Mouse (Mus musculus) frontal cortex, adult 2 months (tissue): ENCODE measurements around the gene Ly6f. TPM values are rescaled to one million over a fixed set of nuclear protein-coding genes. Genes with fewer than 3 reads are reported as not detected.
"Not testable (repeated sequence)": the region's sequence is repeated elsewhere in the genome, so short reads cannot be mapped to it uniquely, and the experiment has no call there.

Source experiments
- DNase-seq, 2 experiments: peaks; one replicate each; pipeline ENCODE4 v3.0.0; 2022; ENCODE audit warnings: low spot score in 1 of 2; ENCODE audit errors: extremely low spot score in 1 of 2
- polyA plus RNA-seq: library from polyadenylated mRNA; depleted of rRNA; stranded (reverse); fragments of >200 nt; gene quantifications from 2 replicates; pipeline ENCODE4 v1.2.3, GENCODE M21; 2012; rRNA removed

Gene Ly6f
- not detected in 2 replicates for polyA plus RNA-seq

DNA sequence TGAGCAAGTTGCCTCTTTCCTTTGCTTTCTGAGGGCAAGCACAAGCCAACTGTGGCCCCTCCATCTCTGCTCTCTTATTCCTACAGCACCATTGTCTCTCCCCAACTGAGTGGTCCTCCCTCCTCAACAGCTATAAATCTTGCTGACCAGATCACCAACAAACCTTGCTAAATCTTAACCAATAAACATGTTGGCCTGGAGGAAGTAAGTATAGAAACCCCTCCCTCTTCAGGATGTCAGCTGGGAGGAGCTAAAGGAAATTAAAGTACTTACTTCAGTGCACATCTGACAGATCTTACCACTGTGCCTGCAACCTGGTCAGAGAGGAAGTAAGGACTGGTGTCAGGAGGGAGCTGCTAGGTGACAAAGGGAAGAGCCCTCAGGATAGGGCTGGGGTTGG is at the start of gene Ly6f:
TSS of gene Ly6f (plus strand) at position 301 of the 400 bp plus-strand sequence.
- no peak for DNase-seq

DNA sequence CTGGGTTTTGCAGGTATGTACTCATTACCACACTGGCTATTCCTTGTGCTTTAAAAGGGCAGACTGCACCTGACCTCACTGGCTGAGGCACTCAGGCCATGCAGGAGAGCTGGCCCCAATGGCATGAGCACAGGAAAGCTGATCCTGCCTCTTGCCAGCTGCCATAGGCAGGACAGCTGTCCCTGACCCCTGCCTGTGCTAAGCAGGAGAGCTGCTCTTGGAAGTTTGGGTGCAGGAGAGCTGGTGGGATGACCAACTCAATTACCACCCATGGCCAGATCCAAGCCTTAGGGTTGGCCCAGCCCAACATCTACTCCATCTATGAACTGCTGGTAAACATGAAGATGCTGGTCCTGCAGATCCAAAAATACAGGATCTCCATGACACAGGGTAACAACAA is 46.3 kb upstream of the Ly6f start:
- no peak for DNase-seq

DNA sequence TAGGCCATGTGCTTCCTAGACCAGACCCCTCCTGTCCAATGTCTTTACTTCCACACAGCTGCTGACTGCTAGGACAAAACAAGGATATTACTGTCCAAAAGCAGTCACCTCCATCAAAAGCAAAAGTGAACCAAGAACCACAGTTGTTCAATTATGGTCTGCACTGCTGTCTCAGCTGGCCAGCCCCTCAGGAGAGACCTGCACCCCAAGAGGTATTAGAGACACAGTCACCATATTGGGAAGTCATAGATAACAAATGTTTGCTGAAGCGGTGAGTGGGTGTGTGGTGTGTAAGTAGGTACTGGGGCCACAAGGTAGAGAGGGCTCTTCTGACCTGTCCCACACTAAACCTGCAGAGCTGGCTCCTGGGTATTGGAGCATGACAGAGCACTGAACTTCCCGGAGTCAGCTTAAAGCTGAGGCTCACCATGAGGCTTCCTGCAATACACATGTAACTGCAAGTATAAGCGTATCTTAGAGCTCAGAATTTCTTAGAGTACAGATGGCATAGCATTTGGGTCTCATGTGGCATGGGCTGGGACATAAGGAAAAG is 30.4 kb upstream of the Ly6f start:
- no peak for DNase-seq

DNA sequence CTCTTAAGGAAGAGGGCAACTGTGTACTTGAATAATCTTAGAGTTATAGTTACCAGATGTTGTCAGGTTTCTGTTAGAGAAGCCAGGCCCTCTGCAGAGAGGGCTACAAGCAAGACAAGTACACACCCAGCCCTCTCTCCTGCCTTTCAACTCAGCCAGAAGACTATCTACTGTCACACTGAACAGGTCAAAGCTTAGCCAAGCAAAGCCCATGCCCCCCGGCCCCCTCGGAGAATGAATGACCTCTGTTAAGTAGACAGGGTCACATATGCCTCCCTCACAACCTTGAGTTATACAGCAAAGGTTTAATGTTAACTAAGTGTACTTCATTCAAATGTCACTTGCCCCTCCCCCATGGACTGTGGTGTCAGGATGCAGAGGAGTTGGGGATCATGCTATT is 27.7 kb upstream of the Ly6f start:
- no peak for DNase-seq

DNA sequence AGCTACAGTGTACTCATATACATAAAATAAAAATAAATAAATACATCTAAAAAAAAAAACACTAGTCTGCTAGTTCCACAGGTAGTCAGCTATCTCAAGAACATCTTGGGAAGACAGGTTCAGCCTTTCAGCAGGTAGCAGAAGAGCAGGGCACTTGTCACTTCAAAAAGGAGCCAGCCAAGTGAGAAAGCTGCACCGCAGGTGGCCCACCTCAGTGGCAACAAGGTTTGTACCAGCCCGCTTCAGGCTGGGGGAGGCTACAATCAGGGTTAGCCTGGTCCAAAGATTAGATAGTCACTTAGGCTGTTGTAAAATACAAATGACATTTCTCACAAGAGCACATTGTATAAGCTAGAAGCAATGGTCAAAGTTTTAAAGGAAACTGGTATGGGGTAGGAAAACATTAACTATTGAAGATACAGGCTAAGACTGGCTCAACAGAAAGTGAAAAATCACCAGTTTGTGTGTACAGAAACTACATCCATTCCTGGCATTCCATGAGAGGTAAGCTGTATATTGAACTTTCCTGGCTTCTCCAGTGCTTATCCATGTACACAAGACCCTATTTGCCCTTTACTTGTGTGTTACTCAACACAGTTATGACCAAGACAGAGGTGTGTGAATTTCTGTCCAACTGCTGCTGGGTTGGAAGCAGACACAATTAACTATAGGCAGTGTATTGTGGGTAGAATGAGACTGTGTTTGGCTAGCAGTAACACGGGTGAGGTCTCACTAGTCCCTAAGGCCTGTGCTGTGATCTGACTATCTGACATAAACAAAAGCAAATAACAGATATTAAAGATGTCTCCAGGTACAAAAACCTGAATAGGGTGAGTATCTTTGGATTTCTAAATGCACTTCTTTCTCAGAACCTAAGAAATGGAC is 25.2 kb upstream of the Ly6f start:
- DNase-seq = no peak

DNA sequence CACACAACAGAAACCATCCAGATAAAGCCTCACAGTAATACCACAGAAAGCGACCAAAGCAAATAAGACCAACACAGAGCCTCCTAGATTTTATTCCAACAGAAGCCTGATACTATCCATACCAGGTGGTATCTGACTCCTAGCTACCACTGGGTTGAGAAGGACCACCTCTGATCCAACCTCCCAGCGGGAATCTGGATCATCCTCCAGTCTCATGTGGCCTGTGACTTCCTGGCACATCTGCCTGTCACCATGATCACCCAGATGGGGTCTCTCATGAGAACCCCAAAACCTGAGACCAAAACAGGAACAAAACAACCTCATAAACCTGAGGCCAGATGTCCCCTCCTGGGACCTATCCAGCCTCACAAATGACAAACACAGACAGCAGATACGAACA is 13.6 kb upstream of the Ly6f start:
- no peak for DNase-seq

DNA sequence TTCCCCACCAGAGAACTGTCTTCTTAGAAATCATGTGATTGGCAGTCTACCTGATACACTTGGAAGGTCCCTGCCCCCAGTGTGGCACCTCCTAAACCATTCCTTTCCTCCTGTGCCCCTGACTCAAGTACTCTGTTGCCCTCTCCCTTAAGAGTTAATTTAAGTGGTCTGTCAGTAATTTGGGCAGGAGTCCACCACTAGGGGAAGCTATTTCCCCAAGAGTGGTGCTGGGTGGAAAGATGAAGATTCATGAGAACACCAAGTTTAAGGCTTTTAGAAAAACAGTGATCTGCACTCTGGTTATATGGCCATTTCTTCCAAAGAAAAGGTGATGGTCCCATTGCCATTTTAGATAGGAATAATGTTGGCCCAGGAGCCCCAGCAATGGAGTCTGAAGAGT is 2.4 kb upstream of the Ly6f start:
- DNase-seq = no peak

DNA sequence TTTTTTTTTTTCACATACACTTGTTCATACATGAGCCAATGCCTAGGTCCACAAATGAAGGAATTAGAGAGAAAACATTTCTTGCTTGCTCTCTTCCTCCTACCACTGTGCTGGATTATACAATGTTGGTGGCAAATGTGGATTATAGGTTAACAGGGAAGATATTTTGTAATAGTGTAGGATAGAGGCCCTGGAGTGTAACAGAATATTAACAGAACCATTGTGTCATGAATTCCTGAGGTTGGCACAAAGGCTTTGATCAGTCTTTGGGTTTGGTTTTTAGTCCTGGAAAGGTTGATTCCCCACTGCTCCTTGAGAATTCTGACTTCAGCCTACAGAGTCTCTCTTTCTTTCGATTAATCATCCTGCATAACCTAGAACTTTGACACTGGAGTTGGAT is 1.6 kb upstream of the Ly6f start:
- no peak for DNase-seq

DNA sequence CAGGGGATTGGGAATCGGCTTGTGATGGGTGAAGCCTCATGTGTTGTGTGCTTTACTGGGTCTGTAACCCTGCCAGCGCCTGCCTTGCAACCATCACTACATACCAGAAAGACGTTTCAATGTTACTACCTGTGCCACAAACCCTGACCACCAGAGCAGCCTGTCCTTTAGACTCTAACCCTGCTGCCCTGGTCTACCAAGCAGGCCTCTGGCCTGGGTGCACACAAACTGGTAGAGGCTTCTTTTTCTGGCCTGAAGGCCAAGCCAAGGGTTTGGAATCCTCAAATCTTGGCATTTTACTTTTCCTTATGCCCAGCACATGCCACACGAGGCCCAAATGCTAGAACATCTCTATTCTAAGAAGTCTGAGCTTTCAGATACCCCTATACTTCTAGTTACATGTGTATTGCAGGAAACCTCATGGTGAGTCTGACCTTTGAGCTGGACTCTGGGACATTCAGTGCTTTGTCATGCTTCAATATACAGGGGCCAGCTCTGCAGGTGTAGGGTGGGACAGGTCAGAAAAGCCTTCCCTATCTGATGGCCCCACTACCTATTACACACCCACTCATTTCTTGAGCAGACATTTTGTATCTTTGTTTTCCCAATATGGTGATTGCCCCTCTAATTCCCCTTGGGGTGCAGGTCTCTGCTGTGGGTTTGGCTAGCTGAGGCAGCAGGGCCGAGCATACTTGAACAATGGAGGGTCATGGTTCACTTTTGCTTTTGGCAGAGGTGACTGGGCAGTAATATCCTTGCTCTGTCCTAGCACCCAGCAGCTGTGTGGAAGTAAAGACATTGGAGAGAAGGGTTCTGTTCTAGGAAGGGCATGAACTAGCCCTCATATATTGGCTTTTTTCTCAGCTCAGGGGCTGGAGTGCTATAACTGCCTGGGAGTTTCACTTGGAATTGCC is 952 bp downstream of the Ly6f start:
- no peak for DNase-seq

DNA sequence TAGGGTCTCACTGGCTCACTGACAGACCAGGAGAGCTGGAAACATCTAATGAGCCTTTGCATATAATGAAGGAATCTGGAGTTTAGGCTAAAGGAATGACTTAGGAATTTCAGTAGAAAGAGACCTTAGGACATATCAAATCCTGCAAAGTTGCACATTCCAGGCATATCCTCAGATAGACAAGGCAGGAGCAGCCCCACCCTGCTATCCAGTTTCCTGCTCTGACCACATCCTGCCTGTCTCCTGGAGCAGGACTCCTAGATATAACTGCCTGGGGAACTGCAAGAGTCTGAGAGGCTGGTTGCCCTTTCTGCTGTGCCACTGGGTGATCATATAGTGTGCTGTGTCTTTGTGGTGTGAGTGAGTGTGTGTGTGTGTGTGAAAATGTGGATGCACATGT is 1.9 kb downstream of the Ly6f start:
- DNase-seq = no peak

DNA sequence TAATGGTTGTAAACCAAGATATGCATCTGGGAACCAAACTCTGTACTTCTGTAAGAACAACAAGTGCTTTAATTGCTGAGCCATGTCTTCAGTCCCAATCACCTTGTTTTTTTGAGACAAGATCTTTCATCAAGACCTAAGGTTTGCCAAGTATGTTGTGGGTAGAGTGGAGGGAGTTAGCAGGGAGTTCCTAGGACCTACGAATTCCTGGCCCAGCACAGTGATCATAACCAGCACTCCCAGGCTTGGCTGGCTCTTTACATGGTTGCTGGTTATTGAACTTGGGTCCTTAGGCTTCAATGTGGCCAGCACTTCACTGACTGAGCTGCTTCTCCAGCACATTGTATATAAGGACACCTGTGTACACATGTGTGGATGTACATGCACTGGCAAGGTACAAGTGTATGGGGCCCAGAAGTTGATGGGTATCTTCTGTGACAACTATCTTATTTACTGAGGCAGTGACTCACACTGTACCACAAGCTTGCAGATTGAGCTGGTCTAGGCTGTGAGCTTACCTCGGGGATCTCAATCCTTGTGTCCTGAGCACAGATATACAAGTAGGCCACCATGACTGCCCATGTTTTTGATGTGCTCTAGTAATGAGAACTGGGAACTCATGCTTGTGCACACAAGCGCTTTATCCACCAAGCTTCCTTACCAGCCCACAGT is 2.6 kb downstream of the Ly6f start:
- no peak for DNase-seq

DNA sequence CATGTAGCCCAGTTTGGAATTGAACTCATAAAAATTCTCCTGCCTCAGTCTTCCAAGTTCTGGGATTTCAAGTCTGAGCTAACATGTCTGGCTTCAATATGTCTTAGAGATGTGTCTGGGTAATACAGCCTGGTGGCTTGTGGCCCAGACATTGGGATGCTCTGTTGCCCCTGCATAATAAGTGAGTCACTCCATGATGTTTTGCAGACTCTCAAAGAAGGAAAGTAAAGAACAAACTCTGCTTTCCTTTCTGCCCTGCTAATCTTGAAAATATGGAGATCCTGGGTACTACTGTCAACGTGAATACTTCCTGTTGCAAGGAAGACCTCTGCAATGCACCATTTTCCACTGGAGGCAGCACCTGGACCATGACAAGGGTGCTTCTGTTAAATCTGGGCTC is 3.2 kb downstream of the Ly6f start:
- no peak for DNase-seq

DNA sequence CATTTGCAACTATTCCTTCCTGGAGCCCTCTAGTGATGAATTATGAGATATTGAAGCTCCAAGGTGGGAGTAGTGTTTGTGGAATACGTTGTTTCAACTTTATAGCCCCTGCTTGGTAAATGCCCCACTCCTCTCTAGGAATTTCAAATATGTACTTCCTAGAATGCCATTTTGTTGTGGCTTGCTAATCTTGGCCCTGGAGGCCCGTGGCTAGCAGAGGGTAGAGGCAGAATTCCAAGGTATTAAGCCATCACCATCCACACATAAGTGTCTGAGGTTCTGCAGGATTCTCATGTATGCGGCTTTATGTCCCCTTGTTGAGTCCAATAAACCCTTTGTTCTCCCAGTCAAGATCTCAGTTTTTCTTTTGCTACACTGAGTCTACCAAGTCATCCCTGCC is 3.7 kb downstream of the Ly6f start:
- DNase-seq = no peak

DNA sequence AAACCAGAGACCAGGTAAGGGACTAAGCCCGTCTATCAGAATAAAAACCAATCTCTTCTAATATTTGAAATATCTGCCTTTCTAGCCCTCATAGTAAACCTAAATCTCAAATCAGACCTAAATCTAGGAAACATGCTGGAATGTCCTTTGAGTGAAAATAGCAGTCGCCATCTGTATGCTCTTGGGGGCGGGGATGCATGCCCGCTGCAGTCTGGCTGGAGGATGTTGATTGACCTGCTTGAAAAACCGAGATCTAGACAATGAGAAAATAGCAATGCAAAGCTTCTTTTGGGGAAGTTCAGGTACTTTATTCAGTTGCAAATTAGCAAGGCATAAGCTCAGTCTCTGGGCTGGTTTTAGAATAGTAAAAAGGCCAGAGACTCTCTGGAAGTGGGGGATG is 13.8 kb downstream of the Ly6f start:
- DNase-seq = not testable (repeated sequence)

DNA sequence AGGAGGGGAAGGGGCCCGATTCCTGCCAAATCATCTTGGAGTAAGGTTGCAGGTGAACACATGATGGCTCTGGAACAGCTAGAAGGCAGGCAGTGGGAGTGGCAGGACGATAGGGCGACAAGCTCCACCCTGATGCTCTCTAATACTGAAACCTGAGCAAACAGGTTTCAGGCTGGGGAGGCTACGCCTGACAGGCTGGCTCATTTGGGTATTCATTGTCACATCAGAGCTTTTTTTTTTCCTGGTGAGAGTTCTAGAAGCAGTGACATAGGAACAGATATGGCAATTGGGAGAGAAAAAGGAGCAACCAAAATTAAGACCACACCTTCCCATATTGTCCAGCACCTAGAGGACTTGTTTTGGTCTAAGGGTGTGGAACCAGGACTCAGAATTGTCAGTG is 18.3 kb downstream of the Ly6f start:
- not testable (repeated sequence) for DNase-seq

DNA sequence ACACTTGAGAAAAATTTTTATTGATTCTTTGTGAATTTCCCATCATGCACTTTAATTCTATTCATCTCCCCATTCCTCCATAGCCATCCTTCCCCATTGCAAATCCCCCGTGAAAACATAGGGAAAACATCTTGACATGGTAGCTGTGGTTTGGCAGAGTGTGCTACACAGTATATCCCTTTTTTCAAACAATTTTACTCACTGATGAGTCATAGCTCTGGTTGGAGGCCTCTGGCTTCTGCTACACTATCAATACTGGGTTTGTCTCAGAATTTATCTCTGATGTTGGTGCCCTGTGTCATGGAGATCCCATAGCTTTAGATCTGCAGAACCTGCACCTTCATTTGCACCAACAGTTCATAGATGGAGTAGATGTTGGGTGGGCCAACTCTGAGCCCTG is 24.2 kb downstream of the Ly6f start:
- DNase-seq = no peak

DNA sequence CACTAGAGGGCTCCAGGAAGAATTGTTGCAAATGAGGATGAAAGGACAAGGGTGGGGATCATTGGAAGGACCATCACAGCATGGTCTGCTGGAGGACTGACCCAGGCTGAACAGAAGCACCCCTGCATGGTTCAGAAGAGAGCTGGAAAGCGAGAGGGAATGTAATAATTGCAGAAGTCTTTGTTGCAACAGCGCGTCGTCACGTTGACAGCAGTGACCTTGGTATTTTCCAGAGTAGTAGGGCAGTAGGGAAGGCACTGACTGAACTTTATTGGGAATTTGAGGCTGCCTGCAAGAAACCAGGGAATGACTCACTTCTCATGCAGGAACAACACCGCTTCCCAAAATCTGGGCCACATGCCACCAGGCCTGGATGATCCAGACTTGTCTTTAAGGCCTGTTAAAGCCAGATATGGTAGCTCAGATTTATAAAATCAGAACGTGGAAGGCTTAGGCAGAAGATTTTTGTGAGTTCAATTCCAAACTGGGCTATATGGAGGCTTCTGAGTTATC is 25.7 kb downstream of the Ly6f start:
- DNase-seq = no peak

DNA sequence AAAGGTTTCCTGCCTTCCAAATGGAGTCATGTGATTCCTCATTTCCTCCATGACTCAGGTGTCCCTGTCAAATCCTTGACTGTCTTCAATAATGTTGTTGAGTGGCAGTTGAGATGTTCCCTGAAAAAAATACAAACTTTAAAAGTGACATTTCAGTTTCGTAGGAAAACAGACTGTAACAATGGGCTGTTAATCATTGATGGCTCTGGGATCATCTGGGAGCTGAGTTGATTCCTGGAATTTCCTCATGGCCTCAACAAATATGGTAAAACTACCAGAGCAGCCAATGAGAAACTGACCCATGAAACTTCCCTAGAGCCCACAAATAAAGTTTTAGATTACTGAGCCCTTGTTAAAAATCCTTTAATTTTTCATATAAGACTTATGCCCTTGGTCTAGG is 37.9 kb downstream of the Ly6f start:
- no peak for DNase-seq

DNA sequence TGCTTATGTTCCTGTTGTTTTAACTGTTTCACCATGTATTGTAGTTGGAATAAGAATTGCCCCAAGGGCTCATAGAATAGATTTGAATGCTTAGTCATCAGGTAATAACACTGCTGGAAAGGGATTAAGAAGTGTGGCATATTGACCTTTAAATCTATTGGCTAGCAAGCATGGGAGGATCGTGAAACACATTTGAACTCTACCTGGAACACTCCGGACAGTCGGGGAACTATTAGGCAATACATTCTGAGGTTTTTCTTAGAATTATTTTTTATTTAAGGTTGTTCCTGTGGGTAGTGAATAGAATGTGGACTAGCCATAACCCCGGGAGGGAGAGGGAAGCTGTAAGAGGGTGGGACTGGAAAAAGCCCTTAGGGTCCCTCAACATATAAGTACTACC is 41.0 kb downstream of the Ly6f start:
- DNase-seq = no peak

DNA sequence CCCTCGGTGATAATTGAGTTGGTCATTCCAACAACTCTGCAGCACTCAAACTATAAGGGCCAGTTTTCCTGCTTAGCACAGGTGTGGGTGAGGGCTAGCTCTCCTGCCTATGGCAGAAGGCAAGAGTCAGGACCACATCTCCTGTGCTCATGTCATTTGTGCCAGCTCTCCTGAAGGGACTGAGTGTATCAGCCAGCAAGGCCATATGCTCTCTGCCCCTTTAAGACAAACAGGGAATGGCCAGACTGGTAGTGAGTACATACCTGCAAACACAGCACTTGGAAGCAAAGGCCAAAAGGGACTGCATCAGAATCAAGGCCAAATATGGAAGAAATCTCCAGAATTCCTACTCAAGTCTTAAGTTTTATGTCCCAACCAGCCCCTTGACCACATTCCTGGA is 41.7 kb downstream of the Ly6f start:
- DNase-seq = no peak

DNA sequence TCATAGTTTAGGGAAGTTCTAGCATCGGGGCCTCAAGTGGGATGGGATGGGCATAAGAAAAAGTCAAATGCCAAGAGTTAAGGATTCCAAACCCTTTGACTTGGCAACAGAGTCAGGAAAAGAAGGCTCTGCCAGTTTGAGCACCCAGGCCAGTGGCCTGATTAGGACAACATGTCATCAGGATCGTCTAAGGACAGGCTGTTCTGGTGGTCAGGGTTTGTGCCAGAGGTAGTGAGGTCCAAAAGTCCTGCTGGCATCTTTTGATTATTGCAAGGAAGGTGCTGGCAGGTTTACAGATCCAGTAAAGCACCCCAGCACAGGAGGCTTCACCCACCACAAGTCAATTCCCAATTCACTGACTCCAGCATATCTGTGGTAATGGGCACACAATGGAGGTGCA is 46.2 kb downstream of the Ly6f start:
- DNase-seq = no peak
